Mouse (Mus musculus) midbrain, postnatal 0 days (tissue): ENCODE results near the gene Sstr3. TPM values are rescaled to one million over a fixed set of nuclear protein-coding genes. Genes with fewer than 3 reads are reported as not detected.

ENCODE experiments used
- ATAC-seq: fragments of 200-750 bp; cut with Nextera tagmentation; 2 replicates; pipeline ENCODE4 v1.8.0; 2017; ENCODE audit warnings: moderate number of reproducible peaks, mild to moderate bottlenecking, moderate TSS enrichment, moderate library complexity; ENCODE audit not compliant: low FRiP score
- DNase-seq: peaks from one replicate; pipeline ENCODE4 v3.0.0-alpha.2; 2015; ENCODE audit warnings: low spot score
- H3K27ac ChIP-seq: fragments of 300-500 bp; sonication (generic); 2 replicates; pipeline ENCODE4 v1.5.1; 2014; ENCODE audit warnings: low read depth, mild to moderate bottlenecking, low read length, mixed read lengths
- H3K27me3 ChIP-seq: fragments of 300-500 bp; sonication (generic); 2 replicates; pipeline ENCODE4 v1.6.1; 2014; ENCODE audit warnings: low read length, control low read depth, mixed read lengths; ENCODE audit not compliant: insufficient read depth
- H3K36me3 ChIP-seq: fragments of 300-500 bp; sonication (generic); 2 replicates; pipeline ENCODE4 v1.6.1; 2014; ENCODE audit warnings: low read length, control low read depth, mixed read lengths; ENCODE audit not compliant: insufficient read depth
- H3K4me1 ChIP-seq: fragments of 300-500 bp; sonication (generic); 2 replicates; pipeline ENCODE4 v1.6.1; 2014; ENCODE audit warnings: mild to moderate bottlenecking, control low read depth, antibody characterized with exemption, low read length, mixed read lengths; ENCODE audit not compliant: insufficient read depth
- H3K4me2 ChIP-seq: fragments of 300-500 bp; sonication (generic); 2 replicates; pipeline ENCODE4 v1.6.1; 2014; ENCODE audit warnings: low read depth, mild to moderate bottlenecking, low read length, mixed read lengths; ENCODE audit not compliant: poor library complexity, severe bottlenecking
- H3K4me3 ChIP-seq: fragments of 300-500 bp; sonication (generic); 2 replicates; pipeline ENCODE4 v1.5.1; 2014; ENCODE audit warnings: low read depth, mild to moderate bottlenecking, low read length, moderate library complexity
- H3K9ac ChIP-seq: fragments of 300-500 bp; sonication (generic); replicated peaks from 2 replicates; pipeline ENCODE4 v1.6.1; 2014; ENCODE audit warnings: mild to moderate bottlenecking, low read length, moderate library complexity, mixed read lengths; ENCODE audit not compliant: poor library complexity, severe bottlenecking
- H3K9me3 ChIP-seq: fragments of 300-500 bp; sonication (generic); 2 replicates; pipeline ENCODE4 v1.6.1; 2016; ENCODE audit warnings: low read length, control low read depth
- CTCF ChIP-seq: IDR thresholded peaks from 2 replicates; pipeline ENCODE4 v1.5.1; 2016; ENCODE audit warnings: antibody characterized with exemption, mild to moderate bottlenecking
- WGBS: fragments of 180-500 bp; shearing (Covaris S2); extraction: QIAGEN DNeasy Blood & Tissue Kit; methylation state at CpG from one replicate; pipeline ENCODE4 v1.1.7; 2014; 5-methylcytosine and 5-hydroxymethylcytosine counted together
- polyA plus RNA-seq: library from polyadenylated mRNA; unstranded; fragments of >200 nt; fragmentation: Nextera tagmentation; extraction: Ambion mirVana; gene quantifications from 2 replicates; pipeline ENCODE4 v1.2.1, GENCODE M21; 2015
- total RNA-seq: library from RNA; depleted of rRNA; stranded (reverse); fragments of >200 nt; gene quantifications from 2 replicates; pipeline ENCODE4 v1.2.3, GENCODE M21; 2014

Gene Sstr3
- total and polyA plus RNA-seq, 2 experiments from 2014 or later = 0.49 to 2.4 TPM

GRCm38 (mm10) chr15:78504013-78504412 is 40.5 kb downstream of the Sstr3 start:
- DNase-seq = no peak
- no peak overlapping the region for H3K4me3 ChIP-seq
- H3K4me2 ChIP-seq = no peak overlapping the region
- H3K27ac ChIP-seq = no peak overlapping the region
- H3K4me1 ChIP-seq = no peaks in the 10 kb centered on the region
- no peaks in the 10 kb centered on the region for H3K27me3 ChIP-seq
- no peak for TF ChIP-seq CTCF
- no peak for ATAC-seq
- no peak overlapping the region for H3K9ac ChIP-seq
- 93% methylated on average over 1 of the region's 1 CpGs for WGBS
- no peaks in the 10 kb centered on the region for H3K9me3 ChIP-seq
- H3K36me3 ChIP-seq = no peaks in the 10 kb centered on the region

DNA sequence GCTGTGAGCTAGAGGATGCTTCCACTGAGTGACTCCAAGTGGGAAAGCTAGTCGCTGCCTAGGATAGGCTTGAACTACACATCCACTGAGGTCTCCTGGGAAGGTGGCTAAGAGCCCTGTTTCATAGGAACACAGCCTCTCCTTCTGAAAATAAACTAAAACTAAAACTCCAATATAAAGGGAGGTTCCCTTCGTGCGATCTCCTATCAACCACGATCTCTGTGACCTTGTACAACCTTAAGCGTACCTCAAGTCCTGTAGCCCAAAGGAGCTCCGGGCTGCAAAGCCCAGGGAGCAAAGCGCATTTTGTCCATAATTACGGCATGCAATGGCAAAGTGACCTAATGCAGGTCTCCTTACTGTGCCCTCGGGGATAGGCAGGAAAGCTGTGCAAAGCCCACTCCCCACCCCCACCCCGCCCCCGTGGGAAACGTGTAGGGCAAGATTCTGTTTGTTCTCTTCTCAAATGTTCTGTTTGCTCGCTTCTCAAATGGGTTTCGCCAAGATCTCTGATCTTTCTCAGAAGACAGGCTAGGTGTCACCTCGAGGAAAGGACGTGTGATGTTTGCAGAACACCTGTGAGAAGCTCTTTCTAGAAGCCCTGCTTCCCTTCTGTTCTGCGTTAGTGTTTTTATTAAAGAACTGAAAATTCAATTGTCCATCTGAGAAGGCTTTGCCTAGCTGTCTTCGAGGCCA is 41.9 kb downstream of the Sstr3 start:
- no peaks in the 10 kb centered on the region for H3K9me3 ChIP-seq
- no peak overlapping the region for H3K4me2 ChIP-seq
- ATAC-seq = no peak
- H3K27ac ChIP-seq = no peak overlapping the region
- no peak overlapping the region for H3K9ac ChIP-seq
- TF ChIP-seq CTCF = no peak
- H3K4me3 ChIP-seq = no peak overlapping the region
- no peaks in the 10 kb centered on the region for H3K36me3 ChIP-seq
- DNase-seq = no peak
- 87% methylated on average over 18 of the region's 18 CpGs for WGBS
- no peaks in the 10 kb centered on the region for H3K27me3 ChIP-seq
- no peaks in the 10 kb centered on the region for H3K4me1 ChIP-seq

- ATAC-seq (no peak), DNase-seq (no peak)
- TF ChIP-seq CTCF = no peak
- Histone ChIP-seq H3K27ac (no peak within 1 kb of the TSS), H3K9me3 (no peaks in the 10 kb centered on the region), H3K4me2 (no peak within 1 kb of the TSS), H3K4me3 (no peak within 1 kb of the TSS), H3K36me3 (no peaks in the 10 kb centered on the region), H3K27me3 (no peaks in the 10 kb centered on the region), H3K9ac (no peak within 1 kb of the TSS), H3K4me1 (no peaks in the 10 kb centered on the region)
- WGBS = 91% methylated on average over 11 of the region's 11 CpGs
Observed at GRCm38 (mm10) chr15:78494968-78495406, 49.5 kb downstream of the Sstr3 start, which contains the start of gene Il2rb. Il2rb (minus strand) TSS chr15:78495271.

DNA sequence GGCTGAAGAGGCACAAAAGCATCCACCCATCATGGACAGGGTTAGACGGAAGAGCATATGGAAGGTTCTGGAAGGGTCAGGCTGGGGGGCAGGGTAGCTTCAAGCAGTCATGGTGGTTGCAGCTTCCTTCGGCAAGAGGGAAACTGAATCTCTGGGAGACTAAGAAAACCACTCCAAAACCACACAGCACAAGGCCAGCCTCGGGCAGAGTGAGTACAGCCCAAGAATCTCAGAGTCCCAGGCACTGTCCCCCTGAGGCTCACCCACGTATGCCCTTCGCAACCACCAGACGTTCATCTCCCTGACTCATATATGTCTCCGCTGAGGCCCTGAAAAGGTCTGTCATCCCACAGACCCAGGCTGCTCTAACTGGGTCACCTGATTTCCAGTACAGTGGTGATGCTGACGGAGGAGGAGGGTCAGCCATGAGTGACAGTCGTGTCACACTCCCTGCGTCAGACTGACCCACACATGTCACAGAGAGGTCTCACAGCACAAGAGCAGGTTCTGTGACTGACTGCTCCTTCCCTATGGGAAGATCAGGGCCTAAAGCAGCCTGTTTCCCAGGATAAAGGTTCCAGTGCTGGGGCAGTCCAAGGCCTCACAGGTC is 51.0 kb downstream of the Sstr3 start:
- WGBS = 84% methylated on average over 10 of the region's 10 CpGs
- Histone ChIP-seq H3K9me3 (no peaks in the 10 kb centered on the region), H3K27ac (no peak overlapping the region), H3K36me3 (no peaks in the 10 kb centered on the region), H3K27me3 (no peaks in the 10 kb centered on the region), H3K4me1 (no peaks in the 10 kb centered on the region), H3K9ac (no peak overlapping the region), H3K4me3 (no peak overlapping the region), H3K4me2 (no peak overlapping the region)
- ATAC-seq (no peak), DNase-seq (no peak)
- TF ChIP-seq CTCF = no peak

GRCm38 (mm10) chr15:78491301-78491700 is 53.2 kb downstream of the Sstr3 start:
- Histone ChIP-seq H3K9ac (no peak overlapping the region), H3K27me3 (no peaks in the 10 kb centered on the region), H3K4me3 (no peak overlapping the region), H3K9me3 (no peaks in the 10 kb centered on the region), H3K4me1 (no peaks in the 10 kb centered on the region), H3K4me2 (no peak overlapping the region), H3K27ac (no peak overlapping the region), H3K36me3 (no peaks in the 10 kb centered on the region)
- ATAC-seq (no peak), DNase-seq (no peak)
- WGBS = 85% methylated on average over 3 of the region's 3 CpGs
- TF ChIP-seq CTCF = no peak

DNA sequence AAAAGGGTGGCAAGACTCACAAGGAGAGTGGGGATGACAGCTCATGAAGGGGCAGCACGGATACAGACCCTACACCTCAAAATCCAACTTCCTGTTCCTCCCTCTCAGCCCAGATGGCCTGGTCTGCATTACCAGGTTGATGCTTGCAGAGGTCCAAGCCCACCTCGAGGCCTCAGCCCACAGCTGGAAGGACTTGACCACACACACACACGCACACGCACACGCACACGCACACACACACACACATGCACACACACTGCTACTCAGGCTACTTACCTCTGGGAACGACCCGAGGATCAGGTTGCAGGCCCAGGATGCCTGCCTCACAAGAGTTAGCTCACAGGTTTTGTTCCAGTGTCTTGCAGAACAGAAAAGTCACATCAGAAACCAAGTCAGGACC is 54.6 kb downstream of the Sstr3 start:
- no peaks in the 10 kb centered on the region for H3K27me3 ChIP-seq
- 78% methylated on average over 8 of the region's 8 CpGs for WGBS
- no peak overlapping the region for H3K4me3 ChIP-seq
- TF ChIP-seq CTCF = no peak
- H3K9ac ChIP-seq = no peak overlapping the region
- DNase-seq (no peak), ATAC-seq (no peak)
- H3K4me2 ChIP-seq = no peak overlapping the region
- no peak overlapping the region for H3K27ac ChIP-seq
- no peaks in the 10 kb centered on the region for H3K9me3 ChIP-seq
- no peaks in the 10 kb centered on the region for H3K4me1 ChIP-seq
- no peaks in the 10 kb centered on the region for H3K36me3 ChIP-seq
